Mouse (Mus musculus): ENCODE results near the gene Dusp13.

Dusp13 gene

DNA sequence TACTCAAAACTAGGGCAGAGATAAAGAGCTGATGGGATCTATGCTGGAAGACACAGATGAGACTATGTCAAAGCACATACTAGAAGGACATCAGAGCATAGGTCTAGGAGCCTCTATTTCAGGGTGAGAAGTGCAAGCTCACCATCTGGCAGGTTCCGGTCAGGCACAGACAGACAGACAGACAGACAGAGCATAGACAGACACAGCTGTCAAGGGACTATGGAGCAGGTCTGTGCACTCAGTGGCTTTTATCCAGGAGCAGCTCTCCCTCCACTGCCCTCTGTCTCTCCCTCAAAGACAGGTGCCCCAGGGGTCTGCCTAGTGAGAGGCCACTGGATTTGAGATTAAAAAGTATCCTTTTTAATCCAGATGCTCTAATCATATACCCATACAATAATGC, 6.8 kb downstream of the Dusp13 start:
- H3K4me3 ChIP-seq (replicated peaks; ENCODE audit: low read length): no peak overlapping the region
- H3K36me3 ChIP-seq (ENCODE audit: insufficient read depth, low read length): no peaks in the 10 kb centered on the region
- peaks cover 22% of the 10 kb centered on the region for H3K27me3 ChIP-seq (ENCODE audit: insufficient read depth, low read length)
- TF ChIP-seq POU5F1 (IDR thresholded peaks at IDR 0.05; ENCODE audit: borderline replicate concordance, low read length): no peak
- TF ChIP-seq NANOG (IDR thresholded peaks at IDR 0.05; ENCODE audit: borderline replicate concordance, low read length): no peak
- no peak for TF ChIP-seq CTCF (conservative IDR thresholded peaks at IDR 0.05; ENCODE audit: low read length)
- no peaks in the 10 kb centered on the region for H3K9me3 ChIP-seq (ENCODE audit: low read length)
- peaks cover 23% of the 10 kb centered on the region for H3K4me1 ChIP-seq (replicated peaks; ENCODE audit: low read depth, low read length)

GRCm38 (mm10) chr14:21742441-21742840, 8.5 kb downstream of the Dusp13 start:
- TF ChIP-seq NANOG (IDR thresholded peaks at IDR 0.05; ENCODE audit: borderline replicate concordance, low read length) (no peak), CTCF (conservative IDR thresholded peaks at IDR 0.05; ENCODE audit: low read length) (no peak), POU5F1 (IDR thresholded peaks at IDR 0.05; ENCODE audit: borderline replicate concordance, low read length) (no peak)
- no peak overlapping the region for H3K4me3 ChIP-seq (replicated peaks; ENCODE audit: low read length)
- H3K4me1 ChIP-seq (replicated peaks; ENCODE audit: low read depth, low read length): peaks cover 9% of the 10 kb centered on the region
- H3K36me3 ChIP-seq (ENCODE audit: insufficient read depth, low read length): no peaks in the 10 kb centered on the region
- peaks cover 22% of the 10 kb centered on the region for H3K27me3 ChIP-seq (ENCODE audit: insufficient read depth, low read length)
- H3K9me3 ChIP-seq (ENCODE audit: low read length): no peaks in the 10 kb centered on the region

- Histone ChIP-seq H3K27me3 (ENCODE audit: insufficient read depth, low read length) (peaks cover 22% of the 10 kb centered on the region), H3K4me1 (replicated peaks; ENCODE audit: low read depth, low read length) (peaks cover 6% of the 10 kb centered on the region; the same call in 1 of the 2 replicates), H3K4me3 (replicated peaks; ENCODE audit: low read length) (no peak overlapping the region), H3K36me3 (ENCODE audit: insufficient read depth, low read length) (no peaks in the 10 kb centered on the region), H3K9me3 (ENCODE audit: low read length) (no peaks in the 10 kb centered on the region)
- TF ChIP-seq NANOG (IDR thresholded peaks at IDR 0.05; ENCODE audit: borderline replicate concordance, low read length): no peak
- no peak for TF ChIP-seq POU5F1 (IDR thresholded peaks at IDR 0.05; ENCODE audit: borderline replicate concordance, low read length)
- TF ChIP-seq CTCF (conservative IDR thresholded peaks at IDR 0.05; ENCODE audit: low read length): peak; percentile 98
Measured at GRCm38 (mm10) chr14:21741786-21742185, 9.2 kb downstream of the Dusp13 start.

DNA sequence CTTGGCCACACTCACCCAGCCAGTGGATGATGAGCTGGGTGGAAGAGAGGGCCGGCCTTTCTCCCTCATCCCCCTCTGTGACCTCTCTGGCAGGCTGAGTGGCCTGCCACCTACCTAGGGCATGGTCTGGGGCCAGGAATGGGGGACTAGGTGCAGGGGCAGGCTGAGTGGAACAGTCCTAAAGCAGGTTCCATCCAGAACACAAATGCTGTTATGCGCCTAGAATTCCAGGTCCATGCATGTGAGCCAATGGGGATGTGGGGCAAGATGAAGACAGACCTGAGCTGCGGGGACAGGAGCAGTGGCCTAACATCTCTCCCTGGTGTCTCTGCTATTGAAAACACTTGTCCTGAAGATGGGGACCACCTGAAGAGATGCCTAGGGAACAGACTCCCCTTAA, 9.7 kb downstream of the Dusp13 start:
- TF ChIP-seq POU5F1 (IDR thresholded peaks at IDR 0.05; ENCODE audit: borderline replicate concordance, low read length): no peak
- Histone ChIP-seq H3K4me1 (replicated peaks; ENCODE audit: low read depth, low read length) (peaks cover 6% of the 10 kb centered on the region; the same call in 1 of the 2 replicates), H3K27me3 (ENCODE audit: insufficient read depth, low read length) (peaks cover 22% of the 10 kb centered on the region), H3K9me3 (ENCODE audit: low read length) (no peaks in the 10 kb centered on the region), H3K4me3 (replicated peaks; ENCODE audit: low read length) (no peak overlapping the region), H3K36me3 (ENCODE audit: insufficient read depth, low read length) (no peaks in the 10 kb centered on the region)

GRCm38 (mm10) chr14:21740345-21740744, 10.6 kb downstream of the Dusp13 start:
- Histone ChIP-seq H3K4me3 (replicated peaks; ENCODE audit: low read length) (no peak overlapping the region), H3K4me1 (replicated peaks; ENCODE audit: low read depth, low read length) (peaks cover 6% of the 10 kb centered on the region; the same call in 1 of the 2 replicates), H3K27me3 (ENCODE audit: insufficient read depth, low read length) (peaks cover 22% of the 10 kb centered on the region), H3K9me3 (ENCODE audit: low read length) (no peaks in the 10 kb centered on the region), H3K36me3 (ENCODE audit: insufficient read depth, low read length) (no peaks in the 10 kb centered on the region)
- TF ChIP-seq POU5F1 (IDR thresholded peaks at IDR 0.05; ENCODE audit: borderline replicate concordance, low read length) (no peak), CTCF (conservative IDR thresholded peaks at IDR 0.05; ENCODE audit: low read length) (no peak), NANOG (IDR thresholded peaks at IDR 0.05; ENCODE audit: borderline replicate concordance, low read length) (no peak)

DNA sequence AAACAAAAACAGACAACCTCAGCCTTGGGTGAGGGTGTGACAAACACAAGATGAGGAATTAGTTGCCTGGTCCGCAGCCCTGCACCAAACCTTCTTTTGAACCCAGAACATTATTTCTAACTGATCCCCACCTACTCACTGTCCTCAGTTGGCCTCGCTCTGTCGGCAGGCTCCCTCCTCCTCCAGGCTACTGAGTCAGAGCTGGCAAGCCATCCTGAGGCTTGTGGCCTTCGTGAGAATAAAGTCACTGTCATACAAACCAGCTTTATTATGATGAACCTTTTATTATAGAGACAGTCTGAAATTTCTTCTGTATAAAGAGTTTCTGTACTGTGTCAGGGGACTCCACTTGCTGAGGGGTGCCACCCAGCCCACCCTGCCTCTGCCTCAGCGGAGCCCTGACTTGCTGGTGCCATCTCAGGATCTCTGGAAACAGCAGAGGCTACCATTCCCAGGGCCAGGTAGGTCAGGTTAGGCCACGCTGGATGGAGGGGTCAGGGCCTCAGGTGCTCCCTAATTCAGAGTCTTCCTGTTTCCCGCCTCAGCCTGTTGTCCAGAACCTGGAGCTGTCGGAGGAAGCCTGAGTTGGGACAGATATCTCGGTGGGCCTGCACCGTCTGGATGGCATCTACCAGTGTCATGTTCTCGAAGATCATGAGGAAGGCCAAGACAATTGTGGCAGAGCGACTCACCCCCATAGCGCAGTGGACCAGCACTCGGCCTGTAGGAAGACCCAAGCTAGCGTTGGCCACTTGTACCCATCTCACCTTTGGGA, 17.7 kb downstream of the Dusp13 start:
- TF ChIP-seq NANOG (IDR thresholded peaks at IDR 0.05; ENCODE audit: borderline replicate concordance, low read length) (no peak), CTCF (conservative IDR thresholded peaks at IDR 0.05; ENCODE audit: low read length) (no peak), POU5F1 (IDR thresholded peaks at IDR 0.05; ENCODE audit: borderline replicate concordance, low read length) (no peak)
- Histone ChIP-seq H3K4me1 (replicated peaks; ENCODE audit: low read depth, low read length) (no peaks in the 10 kb centered on the region), H3K4me3 (replicated peaks; ENCODE audit: low read length) (no peak overlapping the region), H3K27me3 (ENCODE audit: insufficient read depth, low read length) (no peaks in the 10 kb centered on the region), H3K36me3 (ENCODE audit: insufficient read depth, low read length) (no peaks in the 10 kb centered on the region), H3K9me3 (ENCODE audit: low read length) (peaks cover 5% of the 10 kb centered on the region; the same call in 1 of the 2 replicates)

- no peak overlapping the region for H3K4me3 ChIP-seq (replicated peaks; ENCODE audit: low read length)
- peaks cover under 1% of the 10 kb centered on the region; the same call in 1 of the 2 replicates for H3K27me3 ChIP-seq (ENCODE audit: insufficient read depth, low read length)
- H3K4me1 ChIP-seq (replicated peaks; ENCODE audit: low read depth, low read length): no peaks in the 10 kb centered on the region
- TF ChIP-seq POU5F1 (IDR thresholded peaks at IDR 0.05; ENCODE audit: borderline replicate concordance, low read length) (no peak), NANOG (IDR thresholded peaks at IDR 0.05; ENCODE audit: borderline replicate concordance, low read length) (no peak), CTCF (conservative IDR thresholded peaks at IDR 0.05; ENCODE audit: low read length) (no peak)
- no peaks in the 10 kb centered on the region for H3K36me3 ChIP-seq (ENCODE audit: insufficient read depth, low read length)
- peaks cover 5% of the 10 kb centered on the region; the same call in 1 of the 2 replicates for H3K9me3 ChIP-seq (ENCODE audit: low read length)
Measured at GRCm38 (mm10) chr14:21729936-21730335, 21.0 kb downstream of the Dusp13 start.

- TF ChIP-seq POU5F1 (IDR thresholded peaks at IDR 0.05; ENCODE audit: borderline replicate concordance, low read length) (no peak), CTCF (conservative IDR thresholded peaks at IDR 0.05; ENCODE audit: low read length) (no peak), NANOG (IDR thresholded peaks at IDR 0.05; ENCODE audit: borderline replicate concordance, low read length) (no peak)
- Histone ChIP-seq H3K9me3 (ENCODE audit: low read length) (peaks cover 5% of the 10 kb centered on the region; the same call in 1 of the 2 replicates), H3K4me3 (replicated peaks; ENCODE audit: low read length) (no peak overlapping the region), H3K4me1 (replicated peaks; ENCODE audit: low read depth, low read length) (no peaks in the 10 kb centered on the region), H3K27me3 (ENCODE audit: insufficient read depth, low read length) (peaks cover 4% of the 10 kb centered on the region), H3K36me3 (ENCODE audit: insufficient read depth, low read length) (no peaks in the 10 kb centered on the region)
Measured at GRCm38 (mm10) chr14:21729031-21729732, 21.8 kb downstream of the Dusp13 start.
